Mouse (Mus musculus) testis, adult 2 months (tissue): Measurements from ENCODE around the gene Fancl. TPM values are rescaled to one million over a fixed set of nuclear protein-coding genes. Genes with fewer than 3 reads are reported as not detected.

Source experiments
- H3K27ac ChIP-seq: fragments of 200-500 bp; 2 replicates; pipeline ENCODE4 v1.5.1; 2012; ENCODE audit warnings: low read depth, low read length; ENCODE audit not compliant: control insufficient read depth, insufficient read depth
- H3K27me3 ChIP-seq: fragments of 200-500 bp; 2 replicates; pipeline ENCODE4 v1.6.1; 2012; ENCODE audit warnings: mild to moderate bottlenecking, low read length, moderate library complexity; ENCODE audit not compliant: control insufficient read depth, insufficient read depth
- H3K36me3 ChIP-seq: fragments of 200-500 bp; 2 replicates; pipeline ENCODE4 v1.6.1; 2012; ENCODE audit warnings: mild to moderate bottlenecking, low read length; ENCODE audit not compliant: control insufficient read depth, insufficient read depth
- H3K4me1 ChIP-seq: fragments of 200-500 bp; 2 replicates; pipeline ENCODE4 v1.6.1; 2012; ENCODE audit warnings: low read length; ENCODE audit not compliant: control insufficient read depth, insufficient read depth
- H3K4me3 ChIP-seq: fragments of 200-500 bp; 2 replicates; pipeline ENCODE4 v1.5.1; 2012; ENCODE audit warnings: low read depth, mild to moderate bottlenecking, low read length, moderate library complexity, mixed read lengths; ENCODE audit not compliant: control insufficient read depth
- CTCF ChIP-seq: fragments of 200-500 bp; IDR thresholded peaks from 2 replicates; pipeline ENCODE4 v1.5.1; 2012; ENCODE audit warnings: low read depth, mild to moderate bottlenecking, inconsistent platforms, low read length, moderate library complexity; ENCODE audit not compliant: control insufficient read depth, insufficient read depth, insufficient replicate concordance
- POLR2A ChIP-seq: fragments of 200-500 bp; IDR thresholded peaks from 2 replicates; pipeline ENCODE4 v1.6.1; 2012; ENCODE audit warnings: low read depth, mild to moderate bottlenecking, inconsistent platforms, low read length, moderate library complexity; ENCODE audit not compliant: control insufficient read depth
- polyA plus RNA-seq: library from polyadenylated mRNA; depleted of rRNA; stranded (reverse); fragments of >200 nt; gene quantifications from 2 replicates; pipeline ENCODE4 v1.2.3, GENCODE M21; 2012

Fancl gene
- polyA plus RNA-seq, 1 experiment = 11.8 TPM

DNA sequence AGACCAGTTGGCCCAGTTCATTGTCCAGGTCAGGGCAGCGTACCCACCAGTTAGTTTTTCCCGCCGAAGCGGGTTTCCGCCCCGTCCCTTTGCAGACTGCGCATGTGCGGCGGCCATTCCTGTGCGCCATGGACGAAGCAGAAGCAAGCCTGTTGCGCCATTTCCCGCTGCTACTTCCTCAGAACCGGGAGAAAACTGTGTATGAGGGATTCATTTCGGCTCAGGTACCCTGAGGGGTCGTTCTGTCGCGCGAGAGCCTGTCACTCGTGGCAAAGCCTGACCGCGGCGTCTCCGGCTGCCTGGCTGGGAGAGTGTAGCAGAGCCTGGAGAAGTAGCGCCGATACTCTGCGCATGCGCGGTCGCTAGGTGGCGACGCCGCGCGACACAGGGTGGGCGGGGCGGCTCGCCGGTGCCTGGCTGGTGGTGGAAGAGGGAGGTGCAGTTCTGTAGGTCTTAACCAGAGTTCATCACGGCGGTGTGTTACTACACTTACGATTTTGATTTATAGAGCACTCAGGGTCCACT, 1.2 kb downstream of the Fancl start:
- Histone ChIP-seq H3K27ac (peak overlapping the region; percentile 98), H3K27me3 (no peaks in the 10 kb centered on the region), H3K4me1 (no peaks in the 10 kb centered on the region), H3K36me3 (no peaks in the 10 kb centered on the region), H3K4me3 (peak overlapping the region; percentile 96)
- TF ChIP-seq POLR2A = peak; percentile 95
- TF ChIP-seq CTCF = peak; percentile 34; the same call in 1 of the 2 replicates

DNA sequence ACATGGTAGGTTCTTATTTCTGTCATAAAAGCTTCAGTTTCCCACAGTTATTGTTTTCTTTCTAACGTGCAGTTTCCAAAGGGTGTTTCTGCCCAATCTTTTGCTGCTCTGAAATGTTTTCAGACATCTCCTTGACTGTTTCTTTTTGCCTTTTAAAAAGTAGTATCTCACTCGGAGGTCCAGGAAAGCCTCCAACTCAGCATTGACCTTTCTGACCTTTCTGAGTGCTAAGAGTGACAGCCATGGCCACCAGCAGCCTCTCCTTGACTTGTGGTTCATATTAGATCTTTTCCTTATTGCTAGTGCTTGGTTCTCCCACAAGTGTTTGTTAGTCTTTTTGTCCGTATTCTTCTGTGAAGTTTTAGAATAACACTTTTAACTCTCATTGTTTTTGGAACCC, 9.6 kb downstream of the Fancl start:
- Histone ChIP-seq H3K36me3 (no peaks in the 10 kb centered on the region; the same call in 1 of the 2 replicates), H3K4me3 (no peak overlapping the region), H3K27ac (no peak overlapping the region), H3K4me1 (no peaks in the 10 kb centered on the region), H3K27me3 (no peaks in the 10 kb centered on the region)
- no peak for TF ChIP-seq CTCF
- TF ChIP-seq POLR2A = no peak

DNA sequence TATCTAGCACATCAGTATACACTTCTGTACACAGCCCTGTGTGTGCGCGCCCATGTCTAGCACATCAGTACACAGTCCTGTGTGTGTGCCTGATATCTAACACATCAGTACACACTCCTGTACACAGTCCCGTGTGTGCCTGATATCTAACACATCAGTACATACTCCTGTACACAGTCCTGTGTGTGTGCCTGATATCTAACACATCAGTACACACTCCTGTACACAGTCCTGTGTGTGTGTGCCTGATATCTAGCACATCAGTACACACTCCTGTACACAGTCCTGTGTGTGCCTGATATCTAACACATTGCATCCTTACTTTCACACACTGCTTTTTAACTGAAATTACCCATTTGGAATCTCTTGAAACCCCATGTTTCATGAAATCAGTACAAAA, 27.0 kb downstream of the Fancl start:
- H3K4me1 ChIP-seq = no peaks in the 10 kb centered on the region
- H3K27ac ChIP-seq = no peak overlapping the region
- TF ChIP-seq POLR2A = no peak
- no peak for TF ChIP-seq CTCF
- H3K27me3 ChIP-seq = no peaks in the 10 kb centered on the region
- no peak overlapping the region for H3K4me3 ChIP-seq
- no peaks in the 10 kb centered on the region for H3K36me3 ChIP-seq

DNA sequence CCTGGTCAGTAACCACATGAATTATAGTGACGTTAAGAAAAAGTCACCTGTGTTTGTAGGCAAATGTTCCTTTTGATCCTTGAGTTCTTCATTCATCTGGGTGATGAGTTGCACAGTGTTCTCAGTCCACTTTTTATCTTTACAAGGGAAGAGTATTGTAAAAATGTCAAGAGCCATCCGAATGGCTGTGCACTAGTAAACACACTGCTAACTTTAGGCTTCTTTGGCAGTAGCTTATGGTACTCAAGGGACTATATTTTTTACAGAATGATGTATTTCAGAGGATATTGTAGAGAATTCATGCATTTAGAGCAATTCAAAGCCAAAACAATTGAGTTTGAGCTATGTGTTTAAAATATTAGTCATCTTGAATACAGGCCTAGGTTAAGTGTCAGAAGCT, 35.5 kb downstream of the Fancl start:
- no peak overlapping the region for H3K27ac ChIP-seq
- H3K4me3 ChIP-seq = no peak overlapping the region
- H3K4me1 ChIP-seq = no peaks in the 10 kb centered on the region
- no peaks in the 10 kb centered on the region for H3K36me3 ChIP-seq
- no peaks in the 10 kb centered on the region for H3K27me3 ChIP-seq
- TF ChIP-seq POLR2A (no peak), CTCF (no peak)

DNA sequence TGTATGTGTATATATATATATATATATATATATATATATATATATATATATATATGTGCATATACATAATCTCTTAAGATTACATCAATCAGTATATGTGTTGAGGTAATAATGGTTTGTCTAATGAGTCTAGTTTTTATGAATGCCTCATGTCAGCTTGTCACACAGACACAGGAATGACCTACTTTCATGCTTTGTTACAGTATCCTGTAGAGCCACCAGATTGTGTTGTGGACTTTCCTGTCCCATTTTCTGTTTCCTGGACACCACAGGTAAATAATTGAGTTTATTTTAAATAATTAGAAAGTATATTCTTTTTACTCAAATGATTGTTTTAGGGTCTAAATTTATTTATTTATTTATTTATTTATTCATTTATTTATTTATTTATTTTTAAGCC, 48.3 kb downstream of the Fancl start:
- Histone ChIP-seq H3K4me1 (no peaks in the 10 kb centered on the region), H3K36me3 (no peaks in the 10 kb centered on the region), H3K4me3 (no peak overlapping the region), H3K27me3 (no peaks in the 10 kb centered on the region), H3K27ac (no peak overlapping the region)
- TF ChIP-seq CTCF (no peak), POLR2A (no peak)

DNA sequence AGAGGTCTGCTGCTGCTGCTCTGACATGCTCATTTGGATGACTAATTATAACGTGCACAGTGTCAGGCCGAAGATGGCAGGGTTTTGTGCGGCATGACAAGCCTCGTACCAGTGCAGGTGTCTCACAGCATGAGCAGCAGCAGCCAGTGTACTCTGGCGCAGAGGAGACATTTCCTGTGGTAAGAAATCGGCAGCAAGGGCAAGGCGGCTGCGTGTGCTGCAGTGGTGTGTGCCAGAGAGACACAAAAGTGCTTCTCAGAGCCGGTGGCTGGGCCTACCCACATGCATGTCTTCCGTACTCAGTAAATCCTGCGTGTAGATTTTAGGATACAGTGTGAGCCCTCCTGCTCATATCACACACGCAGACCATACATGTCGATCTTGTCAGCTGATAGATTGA, 51.9 kb downstream of the Fancl start:
- no peak overlapping the region for H3K27ac ChIP-seq
- H3K36me3 ChIP-seq = no peaks in the 10 kb centered on the region
- H3K4me3 ChIP-seq = no peak overlapping the region
- TF ChIP-seq POLR2A = no peak
- TF ChIP-seq CTCF = no peak
- H3K4me1 ChIP-seq = no peaks in the 10 kb centered on the region
- no peaks in the 10 kb centered on the region for H3K27me3 ChIP-seq

DNA sequence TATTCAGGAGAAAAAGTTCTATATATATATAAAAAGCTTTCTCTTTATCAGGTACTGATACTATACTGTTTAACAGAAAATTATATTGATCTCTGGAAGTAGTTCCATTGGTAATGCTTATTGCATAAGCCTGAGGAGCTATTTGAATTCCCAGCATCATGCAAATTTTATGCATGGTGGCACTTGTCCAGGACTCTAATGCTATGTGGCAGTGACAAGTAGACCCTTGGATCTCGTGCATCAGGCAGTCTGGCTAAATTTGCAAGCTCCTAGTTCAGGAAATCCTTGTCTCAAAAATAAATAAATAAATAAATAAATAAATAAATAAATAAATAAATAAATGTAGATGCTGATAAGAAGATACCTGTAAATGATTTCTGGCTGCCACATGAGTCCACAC, 55.2 kb downstream of the Fancl start:
- Histone ChIP-seq H3K36me3 (no peaks in the 10 kb centered on the region), H3K27me3 (no peaks in the 10 kb centered on the region), H3K4me3 (no peak overlapping the region), H3K27ac (no peak overlapping the region), H3K4me1 (no peaks in the 10 kb centered on the region)
- TF ChIP-seq POLR2A = no peak
- no peak for TF ChIP-seq CTCF

DNA sequence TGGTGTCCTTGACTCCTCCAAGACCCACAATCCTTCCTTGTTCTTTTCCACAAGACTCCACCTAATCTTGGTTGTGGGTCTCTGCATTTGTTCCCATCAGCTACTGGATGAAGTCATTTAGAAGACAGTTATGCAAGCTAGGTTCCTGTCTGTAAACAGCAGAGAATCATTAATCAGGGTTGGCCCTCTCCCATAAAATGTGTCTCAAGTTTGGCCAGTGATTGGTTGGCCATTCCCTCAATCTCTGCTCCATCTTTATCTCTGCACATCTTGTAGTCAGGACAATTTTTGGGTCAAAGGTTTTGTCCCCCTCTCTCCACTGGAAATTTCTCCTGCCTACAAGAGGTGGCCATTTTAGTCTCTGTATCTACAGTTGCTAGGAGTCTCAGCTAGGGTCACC, 58.4 kb downstream of the Fancl start:
- no peak for TF ChIP-seq POLR2A
- TF ChIP-seq CTCF = no peak
- Histone ChIP-seq H3K27ac (no peak overlapping the region), H3K27me3 (no peaks in the 10 kb centered on the region), H3K36me3 (no peaks in the 10 kb centered on the region), H3K4me3 (no peak overlapping the region), H3K4me1 (no peaks in the 10 kb centered on the region)
